Mouse (Mus musculus): ENCODE data around the gene Ptprk.

GRCm38 (mm10) chr10:28171196-28171595, 96.6 kb downstream of the Ptprk start:
- TF ChIP-seq CTCF (IDR thresholded peaks at IDR 0.05; ENCODE audit: borderline replicate concordance, insufficient read depth, low read depth, low read length) (no peak), POLR2A (IDR thresholded peaks at IDR 0.05; ENCODE audit: borderline replicate concordance, insufficient read depth, low read length) (no peak)

Data from cerebellum, adult 2 months (tissue).